Mouse (Mus musculus): ENCODE measurements around the gene Acin1. TPM values are rescaled to one million over a fixed set of nuclear protein-coding genes. Genes with fewer than 3 reads are reported as not detected.
A peak's percentile ranks its signal among the peaks of the same experiment; 100 is the strongest.

Acin1 gene
- total RNA-seq (2021) = 100 to 1,000 TPM; 208 to 213 TPM
- long read RNA-seq, partial matches to known transcripts = 4 of 31 reads
- long read RNA-seq, other reads (novel, unspliced or antisense) = 19 of 31 reads

DNA sequence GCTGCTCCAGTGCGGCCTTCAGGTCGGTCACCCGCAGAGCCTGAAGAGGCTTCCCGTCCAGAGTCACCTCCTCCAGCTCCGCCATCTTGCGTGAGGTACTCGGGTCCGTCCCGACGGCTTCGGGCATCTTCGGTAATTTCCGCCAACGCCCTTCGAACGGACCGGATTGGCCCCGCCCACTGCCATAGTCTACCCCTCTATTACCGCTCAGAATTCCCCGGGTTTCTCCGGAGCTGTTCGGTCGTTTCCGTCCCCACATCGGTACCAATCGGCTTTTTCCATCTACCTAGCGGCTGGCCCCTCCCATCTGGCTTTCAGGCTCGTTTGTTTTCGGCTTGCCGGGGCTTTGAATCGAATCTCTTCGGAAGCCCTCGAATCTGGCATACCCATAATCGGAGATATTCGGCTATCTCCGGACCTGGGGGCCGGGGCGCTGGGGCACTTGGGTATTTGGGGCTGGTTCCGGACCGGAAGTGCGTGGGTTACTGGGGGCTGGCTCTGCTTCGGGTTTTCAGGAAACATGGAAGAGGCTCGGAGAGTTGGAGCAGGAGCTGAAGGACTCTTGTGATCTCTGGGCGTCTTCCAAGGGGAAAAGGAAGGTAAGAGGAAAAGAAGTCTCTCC, at the start of gene Acin1:
Gene Acin1 (minus strand): TSS at position 410 of the 622 bp plus-strand sequence.
- DNase-seq (ENCODE audit: low spot score in 2 of 2) = peak; percentile 100

- no peak for DNase-seq (ENCODE audit: low spot score in 2 of 2)
Measured at GRCm38 (mm10) chr14:54735221-54735620, 48.5 kb upstream of the Acin1 start.

DNA sequence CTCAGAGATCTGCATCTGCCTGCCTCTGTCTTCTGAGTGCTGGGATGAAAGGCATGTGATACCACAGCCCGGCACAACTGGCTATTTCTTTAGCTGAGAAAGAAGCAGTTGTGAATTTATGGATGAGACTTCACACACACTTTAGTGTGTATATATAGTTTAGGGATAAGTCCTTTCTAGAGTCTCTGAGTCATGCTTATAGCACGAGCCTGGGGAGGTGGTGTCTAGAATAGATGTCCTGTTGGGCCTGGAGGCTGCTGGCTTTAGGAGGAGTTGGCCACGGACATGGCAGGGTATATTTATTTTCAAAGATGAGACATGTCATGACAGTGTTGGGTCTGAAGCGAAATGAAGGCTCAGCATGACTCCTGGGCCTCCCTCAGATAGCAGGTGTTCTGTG, 47.3 kb upstream of the Acin1 start:
- DNase-seq (ENCODE audit: low spot score in 2 of 2) = no peak

GRCm38 (mm10) chr14:54732206-54732605, 45.5 kb upstream of the Acin1 start:
- DNase-seq (ENCODE audit: low spot score in 2 of 2) = no peak

DNA sequence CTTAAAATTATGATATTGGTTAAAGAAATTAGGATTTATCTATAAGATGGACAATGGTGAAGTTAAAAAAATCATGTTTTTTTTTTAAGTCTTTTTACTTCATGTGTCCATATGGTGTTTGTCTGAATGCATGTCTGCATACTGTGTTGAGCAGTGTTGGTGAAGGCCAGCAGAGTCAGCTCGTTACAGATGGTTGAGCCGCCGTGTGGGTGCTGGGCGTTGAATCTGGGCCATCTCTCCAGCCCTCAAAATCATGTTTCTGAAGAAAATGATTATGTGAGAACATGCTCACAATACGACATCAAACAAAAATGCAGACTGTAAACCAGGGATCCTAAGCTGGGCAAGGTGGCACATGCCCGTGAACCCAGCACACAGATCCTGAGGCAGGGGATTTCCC, 43.6 kb upstream of the Acin1 start:
- DNase-seq (ENCODE audit: low spot score in 2 of 2) = no peak

DNA sequence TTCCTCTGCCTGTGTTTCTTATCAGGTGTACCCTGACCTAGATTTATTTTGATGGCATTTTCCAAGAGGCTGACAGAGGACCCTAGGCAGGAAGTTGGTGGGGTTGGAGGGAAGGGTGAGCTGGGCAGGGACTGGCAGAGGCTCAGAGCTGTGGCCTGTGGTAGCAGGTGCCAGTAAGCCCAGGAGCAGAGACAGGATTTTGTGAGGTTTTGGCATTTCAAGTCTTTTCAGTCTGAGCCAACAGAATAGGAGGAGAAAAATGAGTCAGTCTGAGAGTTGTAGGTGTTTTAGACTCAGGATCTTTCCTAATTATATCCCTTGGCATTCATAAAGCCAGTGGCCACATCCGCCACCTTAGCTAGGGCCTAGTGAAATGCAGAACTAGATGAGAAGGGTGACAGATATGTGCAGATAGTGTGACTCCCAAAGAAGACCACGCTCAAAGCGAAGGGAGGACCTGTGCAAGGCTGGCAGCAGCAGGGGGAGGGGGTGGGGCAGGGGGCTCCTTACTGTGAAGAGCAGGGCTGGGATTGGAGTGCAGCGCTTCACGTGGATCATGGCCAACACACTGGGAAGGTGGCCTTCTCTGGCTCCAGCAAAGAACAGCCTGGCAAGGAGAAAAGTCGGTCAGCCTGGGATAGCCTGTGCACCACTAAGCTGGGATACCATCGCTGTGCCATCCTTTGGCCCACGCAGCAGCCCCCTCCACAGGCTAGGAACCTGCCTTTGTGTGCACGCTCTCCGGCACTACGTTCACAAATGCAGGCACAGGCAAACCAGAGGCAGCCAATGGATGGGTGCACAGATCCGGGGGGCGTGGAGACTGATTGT, 42.3 kb upstream of the Acin1 start:
- no peak for DNase-seq (ENCODE audit: low spot score in 2 of 2)

DNA sequence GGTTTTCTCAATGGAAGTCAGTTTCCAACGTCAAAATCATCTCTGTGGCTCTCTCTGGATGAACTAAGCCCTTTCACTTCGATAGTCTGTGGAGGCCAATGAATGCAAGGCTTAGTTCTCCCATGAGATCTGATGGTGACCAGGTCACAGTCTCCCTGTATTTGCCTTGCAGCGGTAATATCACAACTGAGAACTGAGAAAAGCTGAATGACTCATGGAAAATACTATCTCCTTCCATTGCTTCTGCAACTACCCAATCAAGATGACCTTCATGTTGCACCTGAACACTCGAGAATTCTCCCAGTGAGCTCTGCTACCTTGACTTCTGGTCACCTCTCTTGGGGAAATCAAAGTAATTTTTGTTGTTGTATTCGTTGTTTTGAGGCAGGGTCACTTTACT, 40.8 kb upstream of the Acin1 start:
- DNase-seq (ENCODE audit: low spot score in 2 of 2) = no peak

DNA sequence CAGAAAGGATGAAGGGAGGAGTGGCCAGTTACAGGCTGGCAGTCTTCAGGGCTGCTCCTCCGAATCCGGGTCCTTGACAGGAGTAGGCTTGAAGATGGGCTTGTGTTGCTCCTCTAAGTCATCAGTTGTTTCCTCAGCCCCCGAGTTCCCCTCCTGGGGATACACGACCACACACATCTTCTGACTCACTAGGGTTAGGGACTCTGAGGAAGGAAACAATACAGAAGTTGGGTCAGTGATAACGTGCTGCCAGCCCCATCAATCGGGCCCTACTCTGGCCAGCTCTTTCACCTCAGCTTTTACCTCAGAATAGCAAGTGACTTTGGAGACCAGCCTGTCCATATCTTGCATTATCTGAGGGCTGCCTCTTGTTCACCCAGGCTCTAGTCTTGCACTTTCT, 37.3 kb upstream of the Acin1 start:
- DNase-seq (ENCODE audit: low spot score in 2 of 2) = no peak

DNA sequence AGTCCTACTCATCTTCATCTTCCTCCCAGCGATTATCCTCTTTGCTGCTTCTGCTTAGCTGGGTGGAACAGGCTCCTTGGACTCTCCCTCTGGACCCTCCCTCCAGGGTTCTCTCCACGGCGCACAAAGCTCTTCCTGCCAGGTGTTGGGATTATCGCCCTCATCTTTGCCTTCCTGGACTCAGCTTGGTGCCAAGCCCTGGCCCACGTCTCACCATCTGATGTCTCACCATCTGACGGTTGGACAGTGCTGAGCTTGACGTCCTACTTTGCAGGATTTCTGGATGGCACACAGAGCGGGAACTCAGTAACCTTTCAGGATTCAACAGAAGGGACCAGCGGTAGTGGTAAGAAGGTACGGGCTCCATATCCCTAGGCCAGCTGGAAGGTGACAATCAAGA, 35.0 kb upstream of the Acin1 start:
- DNase-seq (ENCODE audit: low spot score in 2 of 2) = no peak

DNA sequence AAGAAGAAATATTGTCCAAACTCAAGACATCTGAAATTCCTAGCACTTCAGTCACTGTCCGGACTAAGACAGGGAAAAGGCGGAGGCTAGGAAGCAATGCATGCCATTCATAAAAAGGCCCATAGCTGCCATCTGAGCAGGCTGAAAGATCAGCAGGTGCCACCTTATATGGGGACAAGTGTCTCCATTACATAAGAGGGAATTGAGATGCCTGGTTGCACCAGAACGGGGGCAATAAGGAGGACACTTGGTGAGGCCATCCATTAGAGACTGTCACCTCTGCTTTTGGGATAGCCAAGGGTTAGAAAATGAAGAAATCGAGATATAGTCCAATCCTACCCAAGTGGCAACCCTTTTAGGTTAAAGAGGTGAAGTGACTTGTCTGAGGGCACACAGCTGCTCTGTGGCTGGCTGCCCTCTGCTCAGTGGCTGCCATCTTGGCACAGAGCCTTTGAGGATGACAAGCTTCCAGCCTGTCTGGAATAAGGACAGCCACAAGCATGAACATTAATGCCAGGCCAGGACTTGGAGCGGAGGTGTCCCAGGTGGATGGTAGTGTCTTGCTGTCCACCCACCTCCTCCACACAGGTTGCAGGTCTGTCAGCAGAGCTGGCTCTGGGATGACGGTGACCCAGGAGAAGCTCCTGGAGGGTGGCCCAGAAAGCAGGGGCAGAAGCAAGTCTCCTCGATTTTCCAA, 34.1 kb upstream of the Acin1 start:
- DNase-seq (ENCODE audit: low spot score in 2 of 2) = no peak

- no peak for DNase-seq (ENCODE audit: low spot score in 2 of 2)
Measured at GRCm38 (mm10) chr14:54720041-54720440, 33.3 kb upstream of the Acin1 start.

- no peak for DNase-seq (ENCODE audit: low spot score in 2 of 2)
Measured at GRCm38 (mm10) chr14:54715402-54715801, 28.7 kb upstream of the Acin1 start.

DNA sequence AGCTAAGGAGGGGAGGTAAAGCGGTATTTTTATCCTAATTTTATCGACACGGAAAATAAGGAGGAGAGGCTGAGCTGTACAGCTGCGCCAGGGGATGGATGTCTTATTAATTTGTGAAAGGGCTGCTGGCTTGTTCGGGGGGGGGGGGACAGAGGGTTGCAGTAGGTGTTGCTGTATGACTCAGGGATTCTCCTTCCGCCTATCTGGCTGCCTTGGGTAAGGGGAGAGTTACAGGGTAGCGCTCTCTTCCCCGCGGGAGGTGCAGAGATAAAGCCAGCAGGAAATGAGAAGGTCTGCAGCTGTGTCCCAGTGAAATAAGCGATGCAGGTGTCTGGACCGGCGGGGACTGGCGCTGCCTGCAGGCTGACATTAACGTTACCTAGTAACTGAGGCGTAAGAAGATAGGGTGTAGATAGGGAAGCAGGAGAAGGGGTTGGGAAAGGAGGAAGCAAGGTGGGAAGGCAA, 27.9 kb upstream of the Acin1 start:
- peak in 1 of 2 experiments; percentile 39 for DNase-seq (ENCODE audit: low spot score in 2 of 2)

GRCm38 (mm10) chr14:54714121-54714520, 27.4 kb upstream of the Acin1 start:
- peak; percentile 76 to 82 for DNase-seq (ENCODE audit: low spot score in 2 of 2)

DNA sequence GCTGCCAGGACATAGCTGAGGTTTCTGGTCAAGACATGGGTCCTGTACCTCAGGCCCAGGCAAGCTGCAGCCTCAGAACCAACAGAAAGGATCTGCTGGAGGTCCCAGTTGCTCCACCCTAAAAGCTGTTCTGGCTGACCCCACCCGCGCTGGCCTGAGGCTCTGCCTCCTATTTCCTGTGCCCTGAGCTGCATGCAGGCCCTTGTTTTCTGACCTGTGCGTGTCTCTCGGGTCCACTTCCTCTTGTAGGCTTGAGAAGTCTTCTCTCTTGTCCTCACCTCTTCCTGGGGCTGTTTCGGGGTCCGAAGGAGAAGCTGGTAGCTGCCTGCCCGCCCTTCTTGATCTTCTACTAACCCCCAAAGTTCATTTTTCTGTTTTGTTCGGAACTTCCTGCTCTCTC, 26.1 kb upstream of the Acin1 start:
- no peak for DNase-seq (ENCODE audit: low spot score in 2 of 2)

DNA sequence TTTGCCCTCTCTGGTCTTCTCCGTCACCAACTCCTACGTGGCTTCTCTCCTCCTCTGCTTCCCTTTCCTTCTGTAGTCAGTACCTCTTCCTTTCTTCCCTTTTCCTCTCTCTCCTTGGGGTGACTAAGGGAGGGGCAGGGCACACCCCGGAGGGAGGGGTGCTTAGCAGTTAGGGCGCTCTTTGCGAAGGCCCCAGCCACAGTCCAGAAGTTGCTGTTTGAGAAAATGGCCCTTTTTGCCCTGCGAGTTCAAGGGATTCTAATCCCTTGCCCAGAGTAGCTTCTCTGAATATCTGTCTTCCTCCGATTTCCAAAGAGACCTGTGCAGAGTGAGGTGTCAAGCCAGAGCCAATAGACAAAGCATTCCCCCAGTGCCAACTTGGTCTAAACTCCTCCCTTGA, 25.3 kb upstream of the Acin1 start, which contains the start of gene Cebpe:
Gene Cebpe (minus strand): TSS at position 101 of the 400 bp plus-strand sequence.
- DNase-seq (ENCODE audit: low spot score in 2 of 2) = no peak

GRCm38 (mm10) chr14:54709054-54709453, 22.3 kb upstream of the Acin1 start:
- DNase-seq (ENCODE audit: low spot score in 2 of 2) = no peak

- DNase-seq (ENCODE audit: low spot score in 2 of 2) = no peak
Measured at GRCm38 (mm10) chr14:54706589-54707320, 20.0 kb upstream of the Acin1 start.

- DNase-seq (ENCODE audit: low spot score in 2 of 2) = no peak
Measured at GRCm38 (mm10) chr14:54705844-54706243, 19.1 kb upstream of the Acin1 start.

- no peak for DNase-seq (ENCODE audit: low spot score in 2 of 2)
Measured at GRCm38 (mm10) chr14:54703207-54703606, 16.5 kb upstream of the Acin1 start.

DNA sequence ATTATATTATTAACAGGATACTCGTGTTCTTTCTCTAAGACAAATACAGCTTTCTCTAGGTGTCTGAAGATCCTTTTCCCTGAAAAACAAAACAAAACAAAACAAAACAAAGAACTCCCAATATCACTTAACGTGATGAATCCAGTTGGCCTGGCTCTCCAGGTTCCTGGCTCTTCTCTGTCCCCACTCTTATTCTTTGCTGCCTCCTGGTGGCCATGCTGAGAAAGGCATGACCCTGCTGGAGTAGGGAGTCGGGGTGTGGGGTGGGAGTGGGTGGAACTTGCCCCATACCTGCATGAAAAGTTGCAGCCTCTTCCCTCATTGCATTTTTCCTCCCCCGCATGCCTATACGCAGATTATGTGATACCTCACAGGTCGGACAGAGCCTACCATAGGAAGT, 14.6 kb upstream of the Acin1 start:
- DNase-seq (ENCODE audit: low spot score in 2 of 2) = peak; percentile 84 to 85
